Mouse (Mus musculus): ENCODE data around the gene Slc35b3. TPM values are rescaled to one million over a fixed set of nuclear protein-coding genes. Genes with fewer than 3 reads are reported as not detected.

Gene Slc35b3
- total RNA-seq, 2 experiments from 2014 or later = 3.5 to 3.9 TPM

DNA sequence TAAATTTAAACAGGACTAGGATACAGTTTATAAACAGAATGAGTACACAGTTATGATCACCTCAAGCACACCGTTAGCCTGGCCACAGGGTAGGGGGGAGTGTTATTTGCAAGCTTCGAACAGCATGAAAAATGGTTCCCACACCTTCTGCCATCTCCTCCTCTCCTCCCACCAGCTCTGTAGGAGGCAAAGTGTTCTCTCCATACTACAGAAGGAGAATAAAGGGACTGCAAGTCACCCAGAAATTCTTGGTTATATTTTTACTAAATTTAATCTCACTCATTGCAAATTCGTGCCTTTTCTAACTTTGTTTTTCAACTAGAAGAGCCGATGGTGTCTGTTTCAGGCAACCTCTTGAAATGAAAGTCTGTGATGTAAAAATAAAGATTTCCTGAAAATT lies 18.9 kb downstream of the Slc35b3 start:
- DNase-seq = no peak
- intact Hi-C loops (cut with DNase I; ENCODE audit: low total_unique reads) = no loop called here

DNA sequence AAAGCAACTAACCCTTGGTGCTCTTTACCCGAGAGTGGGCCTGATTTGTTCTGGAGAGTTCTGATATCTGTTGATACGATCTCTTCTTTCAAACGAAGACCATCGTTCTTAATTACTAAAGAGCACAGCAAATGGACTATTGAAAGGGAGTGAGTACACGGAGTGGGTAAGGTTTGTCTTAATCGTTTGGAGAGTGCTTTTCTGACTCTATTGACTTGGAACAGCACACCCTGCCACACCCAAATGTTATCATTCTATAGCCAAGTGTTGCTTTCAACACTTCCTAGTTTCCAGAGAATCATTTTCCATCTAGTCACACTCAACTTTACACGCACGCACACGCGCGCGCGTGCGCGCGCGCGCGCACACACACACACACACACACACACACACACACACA lies 19.4 kb downstream of the Slc35b3 start:
- intact Hi-C loops (cut with DNase I; ENCODE audit: low total_unique reads) = no loop called here
- no peak for DNase-seq

GRCm38 (mm10) chr13:38938433-38938832 lies 22.2 kb downstream of the Slc35b3 start:
- intact Hi-C loops (cut with DNase I; ENCODE audit: low total_unique reads) = no loop called here
- DNase-seq = no peak

DNA sequence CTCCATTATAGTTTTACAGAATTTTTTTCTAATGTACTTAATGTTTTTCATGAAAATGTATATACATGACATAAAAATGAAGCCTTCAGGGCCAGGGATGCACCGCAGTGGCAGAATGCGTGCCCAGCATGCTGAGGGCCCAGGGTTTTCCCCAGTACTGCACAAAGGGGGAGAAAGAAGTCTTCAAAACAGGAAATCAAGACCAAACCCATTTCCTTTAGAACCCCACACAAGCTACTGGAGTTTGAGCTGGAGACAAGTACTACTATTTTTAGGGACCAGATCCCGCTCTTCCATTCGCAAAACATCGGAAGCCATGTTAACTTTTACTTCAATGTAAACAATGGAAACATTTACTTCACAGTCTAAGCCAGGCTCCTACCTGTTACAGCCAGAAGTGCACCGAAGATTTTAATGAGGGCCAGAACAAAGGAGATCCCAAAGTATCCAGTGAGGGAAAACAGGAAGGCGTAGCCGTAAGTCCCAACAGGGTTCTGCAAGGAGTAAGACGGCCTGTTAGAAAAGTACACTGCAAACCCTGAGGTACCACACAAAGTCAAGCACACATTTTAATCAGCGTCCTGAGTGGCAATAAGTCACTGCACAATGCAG lies 23.7 kb downstream of the Slc35b3 start:
- no peak for DNase-seq
- intact Hi-C loops (cut with DNase I; ENCODE audit: low total_unique reads) = no loop called here

GRCm38 (mm10) chr13:38935856-38936446 lies 24.7 kb downstream of the Slc35b3 start:
- DNase-seq = peak; percentile 10

DNA sequence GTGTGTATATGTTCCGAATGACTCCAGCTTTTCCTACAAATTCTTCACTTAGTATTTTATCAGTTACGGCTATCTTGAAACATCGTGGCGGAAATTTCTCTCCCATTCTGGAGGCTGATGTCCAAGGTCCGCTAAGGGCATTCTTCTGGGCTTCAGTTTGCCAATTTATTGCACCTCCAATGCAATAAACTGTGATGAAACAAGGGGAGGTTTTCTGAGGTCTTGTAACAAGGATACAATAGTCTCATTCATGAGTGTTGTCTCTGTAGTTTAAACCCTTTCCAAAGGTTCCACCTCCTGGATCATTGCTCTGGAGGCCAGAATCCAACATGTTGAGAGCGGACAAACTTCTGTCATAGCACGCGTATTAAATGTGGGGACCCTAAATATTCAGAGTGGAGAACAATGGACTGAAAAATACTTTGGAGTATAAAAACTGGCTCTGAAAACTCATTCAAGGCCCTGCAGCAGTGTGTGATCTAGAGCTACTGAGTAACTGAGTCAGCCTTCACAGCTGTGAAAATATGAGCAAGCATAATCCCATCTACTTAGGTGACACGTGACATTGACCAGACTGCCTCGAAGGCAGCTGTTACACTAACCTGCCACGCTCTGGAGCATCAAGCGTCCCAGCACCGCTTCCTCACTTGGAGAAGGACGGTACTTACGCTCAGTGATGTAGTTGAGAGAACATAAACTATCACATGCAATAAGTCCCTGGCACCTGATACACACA lies 30.7 kb downstream of the Slc35b3 start:
- no peak for DNase-seq
- intact Hi-C loops (cut with DNase I; ENCODE audit: low total_unique reads) = no loop called here

More at GRCm38 (mm10) chr13:38935856-38936446, 24.7 kb downstream of the Slc35b3 start:
- intact Hi-C loops (cut with DNase I; ENCODE audit: low total_unique reads) = no loop called here

- no peak for DNase-seq
- intact Hi-C loops (cut with DNase I; ENCODE audit: low total_unique reads) = no loop called here
These were observed 38.0 kb downstream of the Slc35b3 start for GRCm38 (mm10) chr13:38922676-38923075.

- no peak for DNase-seq
These were observed 39.4 kb downstream of the Slc35b3 start for GRCm38 (mm10) chr13:38921306-38921705.

DNA sequence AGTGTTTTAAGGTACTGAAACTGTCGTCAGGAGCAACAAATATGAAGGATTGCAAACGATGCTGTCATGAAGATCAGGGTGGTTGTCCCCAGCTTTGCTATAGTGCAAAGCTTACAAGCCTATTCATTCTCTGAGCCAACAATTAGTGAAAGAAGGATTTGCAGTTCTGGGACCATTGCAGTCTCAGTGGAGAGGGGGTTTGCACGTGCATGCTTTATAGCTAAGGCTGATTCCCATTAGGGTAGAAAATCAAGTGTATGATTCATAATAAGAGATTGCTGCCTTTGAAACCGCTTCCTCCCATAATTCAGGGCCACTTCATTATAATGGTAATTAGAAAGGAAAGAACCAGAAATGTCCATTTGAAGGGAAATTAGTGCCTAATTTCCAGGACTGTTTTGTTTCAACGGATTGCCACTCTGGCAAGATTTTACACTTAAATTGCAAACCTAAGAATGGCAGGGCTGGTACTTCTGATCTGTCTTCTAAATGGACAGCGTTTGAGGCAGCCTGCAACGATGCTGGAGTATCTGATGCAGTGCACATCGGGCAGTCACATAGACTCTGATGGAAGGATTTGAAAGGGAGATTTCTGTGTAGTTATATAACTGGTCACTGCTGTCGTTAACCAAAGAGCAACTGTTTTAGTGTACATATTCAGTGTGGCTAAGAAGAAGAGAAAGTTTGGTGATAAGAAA lies 42.3 kb downstream of the Slc35b3 start:
- intact Hi-C loops (cut with DNase I; ENCODE audit: low total_unique reads) = no loop called here
- no peak for DNase-seq

More at GRCm38 (mm10) chr13:38921306-38921705, 39.4 kb downstream of the Slc35b3 start:
- intact Hi-C loops (cut with DNase I; ENCODE audit: low total_unique reads) = no loop called here

GRCm38 (mm10) chr13:38917556-38917955 lies 43.1 kb downstream of the Slc35b3 start:
- intact Hi-C loops (cut with DNase I; ENCODE audit: low total_unique reads) = no loop called here
- no peak for DNase-seq

DNA sequence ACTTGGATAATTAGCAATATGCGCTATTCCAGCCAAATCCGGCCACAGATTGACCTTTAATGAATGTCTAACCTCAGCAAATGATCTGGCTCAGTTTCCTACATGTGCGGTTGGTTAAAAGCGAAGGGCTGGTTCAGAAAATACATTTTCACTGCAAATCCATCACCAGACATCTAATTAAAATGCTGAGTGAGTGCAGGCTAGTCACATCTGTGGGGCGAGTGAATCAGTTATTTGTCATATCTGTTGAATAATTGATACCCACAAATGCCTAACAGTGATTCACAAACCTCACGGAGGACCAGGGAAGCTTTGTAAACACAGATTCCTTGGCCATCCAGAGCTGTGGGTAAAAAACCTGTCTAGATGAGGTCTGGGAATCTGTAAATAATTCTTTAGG lies 45.9 kb downstream of the Slc35b3 start:
- intact Hi-C loops (cut with DNase I; ENCODE audit: low total_unique reads) = no loop called here
- no peak for DNase-seq

DNA sequence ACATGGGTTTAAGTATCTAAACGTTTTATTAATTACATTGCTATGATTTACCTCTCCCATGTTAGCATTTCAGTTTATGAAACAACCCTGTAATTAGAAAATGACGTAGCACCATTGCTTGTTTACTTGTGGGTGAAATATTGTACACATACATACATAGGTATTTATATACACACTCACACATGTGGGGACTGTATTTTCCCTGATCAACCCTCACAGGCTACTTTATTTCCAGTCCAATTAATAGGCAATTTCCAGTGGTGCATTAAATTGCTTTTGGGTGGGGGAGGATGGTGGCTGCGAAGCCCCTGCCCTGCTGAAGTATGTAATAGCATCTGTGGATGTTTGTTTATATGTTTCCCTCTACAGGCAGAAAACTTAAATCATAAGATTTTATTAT lies 68.3 kb downstream of the Slc35b3 start:
- intact Hi-C loops (cut with DNase I; ENCODE audit: low total_unique reads) = no loop called here

More for the DNA sequence above, 68.3 kb downstream of the Slc35b3 start:
- DNase-seq = no peak

Measured in gastrocnemius, postnatal 14 days (tissue).